Mouse (Mus musculus): Measurements from ENCODE around the gene Bicdl1.

Bicdl1 gene

GRCm38 (mm10) chr5:115667894-115668293, 63.5 kb downstream of the Bicdl1 start:
- DNase-seq (ENCODE audit: low spot score): peak; percentile 18

GRCm38 (mm10) chr5:115667210-115667609, 64.2 kb downstream of the Bicdl1 start:
- DNase-seq (ENCODE audit: low spot score): no peak

GRCm38 (mm10) chr5:115666366-115667065, 64.9 kb downstream of the Bicdl1 start:
- peak; percentile 41 for DNase-seq (ENCODE audit: low spot score)

- DNase-seq (ENCODE audit: low spot score): no peak
Observed at GRCm38 (mm10) chr5:115662658-115663057, 68.8 kb downstream of the Bicdl1 start.

- no peak for DNase-seq (ENCODE audit: low spot score)
Observed at GRCm38 (mm10) chr5:115658352-115658751, 73.1 kb downstream of the Bicdl1 start.

GRCm38 (mm10) chr5:115657234-115657633, 74.2 kb downstream of the Bicdl1 start:
- DNase-seq (ENCODE audit: low spot score): no peak

- no peak for DNase-seq (ENCODE audit: low spot score)
Observed at GRCm38 (mm10) chr5:115656677-115657076, 74.7 kb downstream of the Bicdl1 start.

- no peak for DNase-seq (ENCODE audit: low spot score)
Observed at GRCm38 (mm10) chr5:115653776-115654175, 77.6 kb downstream of the Bicdl1 start.

GRCm38 (mm10) chr5:115652681-115653575, 78.5 kb downstream of the Bicdl1 start:
- peak; percentile 100 for DNase-seq (ENCODE audit: low spot score)

GRCm38 (mm10) chr5:115651821-115652220, 79.6 kb downstream of the Bicdl1 start:
- DNase-seq (ENCODE audit: low spot score): no peak

- no peak for DNase-seq (ENCODE audit: low spot score)
Observed at GRCm38 (mm10) chr5:115650885-115651284, 80.5 kb downstream of the Bicdl1 start.

- no peak for DNase-seq (ENCODE audit: low spot score)
Observed at GRCm38 (mm10) chr5:115649699-115650098, 81.7 kb downstream of the Bicdl1 start.

GRCm38 (mm10) chr5:115648876-115649275, 82.5 kb downstream of the Bicdl1 start:
- no peak for DNase-seq (ENCODE audit: low spot score)

- no peak for DNase-seq (ENCODE audit: low spot score)
Observed at GRCm38 (mm10) chr5:115644192-115644591, 87.2 kb downstream of the Bicdl1 start.

GRCm38 (mm10) chr5:115635536-115635935, 95.9 kb downstream of the Bicdl1 start:
- no peak for DNase-seq (ENCODE audit: low spot score)

GRCm38 (mm10) chr5:115634046-115634445, 97.4 kb downstream of the Bicdl1 start:
- DNase-seq (ENCODE audit: low spot score): no peak

GRCm38 (mm10) chr5:115633060-115633459, 98.4 kb downstream of the Bicdl1 start:
- DNase-seq (ENCODE audit: low spot score): no peak

- peak; percentile 76 for DNase-seq (ENCODE audit: low spot score)
Observed at GRCm38 (mm10) chr5:115632358-115632714, 99.1 kb downstream of the Bicdl1 start.

GRCm38 (mm10) chr5:115631505-115632357, 99.7 kb downstream of the Bicdl1 start, which contains the start of gene Rab35:
TSS of gene Rab35 (plus strand) at chr5:115631908.
- DNase-seq (ENCODE audit: low spot score): peak; percentile 97

GRCm38 (mm10) chr5:115630291-115630690, 101.1 kb downstream of the Bicdl1 start:
- no peak for DNase-seq (ENCODE audit: low spot score)

GRCm38 (mm10) chr5:115629672-115630071, 101.7 kb downstream of the Bicdl1 start:
- DNase-seq (ENCODE audit: low spot score): no peak

- DNase-seq (ENCODE audit: low spot score): no peak
Observed at GRCm38 (mm10) chr5:115628083-115628482, 103.3 kb downstream of the Bicdl1 start.
